Mouse (Mus musculus) intestine, embryonic 16.5 days (tissue): ENCODE measurements around the gene Slc35g3. TPM values are rescaled to one million over a fixed set of nuclear protein-coding genes. Genes with fewer than 3 reads are reported as not detected.
"Not testable (repeated sequence)": the region's sequence is repeated elsewhere in the genome, so short reads cannot be mapped to it uniquely, and the experiment has no call there.

Source experiments
- ATAC-seq: fragments of 200-750 bp; cut with Nextera tagmentation; 2 replicates; pipeline ENCODE4 v1.8.0; 2017; ENCODE audit warnings: moderate TSS enrichment, moderate library complexity
- H3K27ac ChIP-seq: fragments of 300-500 bp; sonication (generic); 2 replicates; pipeline ENCODE4 v1.5.1; 2014; ENCODE audit warnings: mild to moderate bottlenecking, low read length
- H3K27me3 ChIP-seq: fragments of 300-500 bp; sonication (generic); replicated peaks from 2 replicates; pipeline ENCODE4 v1.6.1; 2014; ENCODE audit warnings: low read length, control low read depth, mixed read lengths; ENCODE audit not compliant: control insufficient read depth, insufficient read depth
- H3K36me3 ChIP-seq: fragments of 300-500 bp; sonication (generic); 2 replicates; pipeline ENCODE4 v1.6.1; 2014; ENCODE audit warnings: low read length, control low read depth; ENCODE audit not compliant: control insufficient read depth, insufficient read depth
- H3K4me1 ChIP-seq: fragments of 300-500 bp; sonication (generic); 2 replicates; pipeline ENCODE4 v1.6.1; 2014; ENCODE audit warnings: low read length, control low read depth, mixed read lengths; ENCODE audit not compliant: control insufficient read depth, insufficient read depth
- H3K4me2 ChIP-seq: fragments of 300-500 bp; sonication (generic); 2 replicates; pipeline ENCODE4 v1.6.1; 2014; ENCODE audit warnings: low read depth, low read length, control low read depth
- H3K4me3 ChIP-seq: fragments of 300-500 bp; sonication (generic); 2 replicates; pipeline ENCODE4 v1.5.1; 2014; ENCODE audit warnings: mild to moderate bottlenecking, low read length
- H3K9ac ChIP-seq: fragments of 300-500 bp; sonication (generic); 2 replicates; pipeline ENCODE4 v1.6.1; 2014; ENCODE audit warnings: low read depth, low read length
- H3K9me3 ChIP-seq: fragments of 300-500 bp; sonication (generic); 2 replicates; pipeline ENCODE4 v1.6.1; 2016; ENCODE audit warnings: low read length, control low read depth; ENCODE audit not compliant: control insufficient read depth
- WGBS: fragments of 180-500 bp; shearing (Covaris S2); extraction: QIAGEN DNeasy Blood & Tissue Kit; methylation state at CpG from one replicate; pipeline ENCODE4 v1.1.7; 2014; 5-methylcytosine and 5-hydroxymethylcytosine counted together
- polyA plus RNA-seq: library from polyadenylated mRNA; unstranded; fragments of >200 nt; fragmentation: Nextera tagmentation; extraction: Ambion mirVana; gene quantifications from 2 replicates; pipeline ENCODE4 v1.2.1, GENCODE M21; 2015

The Slc35g3 gene
- polyA plus RNA-seq, 1 experiment from 2014 or later, result 0.16 TPM

DNA sequence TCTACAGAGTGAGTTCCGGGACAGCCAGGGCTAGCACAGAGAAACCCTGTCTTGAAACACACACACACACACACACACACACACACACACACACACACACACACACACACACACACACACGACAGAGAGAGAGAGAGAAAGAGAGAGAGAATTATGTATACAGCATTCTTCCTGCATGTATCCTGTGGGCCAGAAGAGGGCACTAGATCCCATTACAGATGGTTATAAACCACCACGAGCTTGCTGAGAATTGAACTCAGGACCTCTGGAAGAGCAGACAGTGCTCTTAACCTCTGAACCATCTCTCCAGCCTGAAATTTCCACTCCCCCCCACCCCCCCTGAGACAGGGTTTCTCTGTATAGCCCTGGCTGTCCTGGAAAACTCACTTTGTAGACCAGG is 30.4 kb downstream of the Slc35g3 start:
- H3K27ac ChIP-seq, ATAC-seq, H3K4me3 ChIP-seq, H3K4me2 ChIP-seq, H3K9ac ChIP-seq, H3K4me1 ChIP-seq, H3K9me3 ChIP-seq, H3K27me3 ChIP-seq: not testable (repeated sequence)
- 80% methylated on average over 2 of the region's 3 CpGs for WGBS
- peaks cover 18% of the 10 kb centered on the region for H3K36me3 ChIP-seq

DNA sequence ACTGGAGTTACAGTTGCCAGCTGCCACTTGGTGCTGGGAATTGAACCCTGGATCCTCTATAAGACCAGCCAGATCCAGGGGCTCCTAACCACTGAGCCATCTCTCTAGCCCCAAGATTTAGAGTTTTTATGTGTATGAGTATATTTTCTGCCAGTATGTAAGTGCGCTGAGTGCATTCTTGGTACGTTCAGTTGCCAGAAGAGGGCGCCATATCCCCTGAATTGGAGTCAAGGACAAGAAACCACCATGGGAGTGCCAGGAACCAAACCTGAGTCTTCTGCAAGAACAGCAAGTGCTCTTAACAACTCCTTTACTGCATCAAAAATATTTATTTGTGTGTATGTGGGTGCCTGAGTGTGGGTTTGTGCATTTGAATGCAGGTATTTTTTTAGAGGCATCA is 32.7 kb downstream of the Slc35g3 start:
- H3K27me3 ChIP-seq, result no peaks in the 10 kb centered on the region
- no peaks in the 10 kb centered on the region for H3K9me3 ChIP-seq
- WGBS, result 27% methylated on average over 3 of the region's 3 CpGs
- H3K4me1 ChIP-seq, result no peaks in the 10 kb centered on the region
- no peaks in the 10 kb centered on the region for H3K36me3 ChIP-seq
- ATAC-seq, result no peak
- H3K9ac ChIP-seq, result no peak overlapping the region
- H3K4me2 ChIP-seq, result no peak overlapping the region
- H3K4me3 ChIP-seq, result no peak overlapping the region
- H3K27ac ChIP-seq, result no peak overlapping the region

DNA sequence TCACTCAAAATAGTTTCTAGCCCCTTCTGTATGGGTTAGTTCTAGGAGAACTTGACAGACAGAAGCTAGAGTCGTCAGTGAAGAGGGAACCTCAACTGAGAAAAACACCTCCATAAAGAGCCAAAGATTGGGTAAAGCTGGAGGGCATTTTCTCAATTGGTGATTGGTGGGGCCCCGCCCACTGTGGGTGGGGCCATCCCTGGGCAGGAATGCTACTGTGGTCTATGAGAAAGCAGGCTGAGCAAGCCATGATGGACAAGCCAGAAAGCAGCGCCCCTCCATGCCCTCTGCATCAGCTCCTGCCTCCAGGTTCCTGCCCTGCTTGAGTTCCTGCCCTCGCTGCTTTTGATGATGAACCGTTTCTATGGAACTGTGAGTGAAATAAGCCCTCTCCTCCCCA is 35.8 kb downstream of the Slc35g3 start:
- 33% methylated on average over 5 of the region's 5 CpGs for WGBS
- no peaks in the 10 kb centered on the region for H3K4me1 ChIP-seq
- H3K27me3 ChIP-seq, result no peaks in the 10 kb centered on the region
- no peaks in the 10 kb centered on the region for H3K36me3 ChIP-seq
- no peak for ATAC-seq
- no peak overlapping the region for H3K4me2 ChIP-seq
- H3K9ac ChIP-seq, result no peak overlapping the region
- H3K9me3 ChIP-seq, result no peaks in the 10 kb centered on the region
- H3K4me3 ChIP-seq, result no peak overlapping the region
- H3K27ac ChIP-seq, result no peak overlapping the region

DNA sequence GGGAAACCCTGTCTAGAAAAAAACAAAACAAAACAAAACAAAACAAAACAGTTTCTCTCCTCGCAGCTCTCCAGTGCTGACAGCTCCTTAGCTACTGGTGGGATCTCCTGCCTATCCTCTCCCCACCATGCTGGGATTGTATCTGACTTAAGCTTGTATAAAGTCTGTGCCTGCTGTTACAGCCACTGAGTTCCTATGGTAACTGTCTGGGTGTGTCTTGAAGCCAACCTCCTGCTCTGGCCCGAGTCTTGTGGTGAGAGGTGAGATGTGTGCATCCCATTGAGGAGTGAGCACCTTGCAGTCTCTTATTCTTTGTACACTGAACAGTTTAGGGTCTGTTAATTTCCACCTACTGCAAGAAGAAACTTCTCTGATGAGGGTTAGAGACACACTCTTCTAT is 38.7 kb downstream of the Slc35g3 start:
- 45% methylated on average over 2 of the region's 2 CpGs for WGBS
- Histone ChIP-seq H3K9ac (no peak overlapping the region), H3K9me3 (no peaks in the 10 kb centered on the region), H3K36me3 (no peaks in the 10 kb centered on the region), H3K27me3 (no peaks in the 10 kb centered on the region), H3K4me2 (no peak overlapping the region), H3K4me3 (no peak overlapping the region), H3K4me1 (no peaks in the 10 kb centered on the region), H3K27ac (no peak overlapping the region)
- no peak for ATAC-seq

DNA sequence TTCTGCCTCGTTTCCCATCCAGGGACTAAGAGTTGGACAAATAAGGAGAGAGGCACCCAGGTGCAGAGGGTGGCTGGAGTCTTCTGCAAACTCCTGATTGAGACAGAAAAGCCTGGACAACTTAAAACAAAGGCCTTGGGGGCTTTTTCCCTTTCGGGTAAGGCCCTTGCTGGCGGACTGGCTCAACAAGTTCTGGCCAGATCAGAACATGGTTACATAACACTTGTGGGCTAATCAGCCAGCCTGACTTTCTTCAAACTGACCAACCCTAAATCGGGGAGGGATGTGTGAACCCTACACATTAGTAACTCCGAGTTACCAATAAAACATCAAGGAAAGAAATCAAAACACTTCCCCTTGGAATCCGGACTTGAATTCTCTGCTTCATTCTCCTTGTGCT is 40.9 kb downstream of the Slc35g3 start:
- H3K9ac ChIP-seq, result no peak overlapping the region
- H3K4me2 ChIP-seq, result no peak overlapping the region
- no peak overlapping the region for H3K27ac ChIP-seq
- H3K9me3 ChIP-seq, result no peaks in the 10 kb centered on the region
- H3K4me1 ChIP-seq, result peaks cover 4% of the 10 kb centered on the region
- H3K27me3 ChIP-seq, result no peaks in the 10 kb centered on the region
- WGBS, result 60% methylated on average over 6 of the region's 6 CpGs
- ATAC-seq, result no peak
- H3K36me3 ChIP-seq, result no peaks in the 10 kb centered on the region
- H3K4me3 ChIP-seq, result no peak overlapping the region

DNA sequence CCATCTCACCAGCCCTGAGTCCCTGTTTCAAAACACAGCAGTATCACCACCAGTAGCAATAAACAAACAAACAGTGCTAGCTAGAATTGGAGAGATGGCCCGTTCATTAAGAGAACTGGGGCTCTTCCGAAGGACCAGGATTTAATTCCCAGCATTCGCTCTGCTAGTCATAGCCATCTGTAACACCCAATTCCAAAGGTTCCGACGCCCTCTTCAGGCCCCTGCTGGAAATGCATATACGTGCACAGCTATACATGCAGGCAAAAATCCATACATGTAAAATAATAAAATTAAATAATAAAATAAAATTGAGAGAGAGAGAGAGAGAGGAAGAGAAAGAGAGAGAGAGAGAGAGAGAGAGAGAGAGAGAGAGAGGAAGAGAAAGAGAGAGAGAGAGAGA is 42.3 kb downstream of the Slc35g3 start:
- WGBS, result 67% methylated on average over 6 of the region's 6 CpGs
- no peak for ATAC-seq
- no peaks in the 10 kb centered on the region for H3K36me3 ChIP-seq
- H3K9ac ChIP-seq, result no peak overlapping the region
- H3K27ac ChIP-seq, result no peak overlapping the region
- H3K4me2 ChIP-seq, result no peak overlapping the region
- no peak overlapping the region for H3K4me3 ChIP-seq
- H3K4me1 ChIP-seq, result peaks cover 5% of the 10 kb centered on the region
- H3K9me3 ChIP-seq, result no peaks in the 10 kb centered on the region
- H3K27me3 ChIP-seq, result no peaks in the 10 kb centered on the region

DNA sequence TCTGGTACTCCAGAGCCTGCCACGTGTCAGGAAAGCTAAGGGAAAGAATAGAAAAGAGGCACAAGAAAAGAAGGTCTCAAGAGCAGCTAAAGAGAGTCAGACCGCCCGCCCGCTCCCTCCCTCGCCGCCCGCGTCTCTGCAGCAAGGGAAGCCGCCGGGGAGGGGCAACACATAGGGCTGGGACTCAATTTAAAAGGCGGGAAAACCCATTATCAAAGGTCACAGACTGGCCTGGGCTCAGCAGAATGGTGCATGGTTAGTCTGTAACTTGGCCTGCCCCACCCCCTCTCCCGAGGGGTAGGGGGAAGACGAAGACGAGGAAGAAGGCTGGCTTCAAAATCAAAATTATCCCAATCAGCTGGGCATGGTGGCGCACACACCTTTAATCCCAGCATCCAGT is 43.1 kb downstream of the Slc35g3 start:
- no peak overlapping the region for H3K27ac ChIP-seq
- H3K4me3 ChIP-seq, result no peak overlapping the region
- H3K4me2 ChIP-seq, result 0 out of 2 replicates have a peak overlapping the region, but pooled peaks have one; percentile 0
- H3K9ac ChIP-seq, result no peak overlapping the region
- ATAC-seq, result peak; percentile 75; the same call in 1 of the 2 replicates
- H3K27me3 ChIP-seq, result no peaks in the 10 kb centered on the region
- no peaks in the 10 kb centered on the region for H3K9me3 ChIP-seq
- peaks cover 5% of the 10 kb centered on the region for H3K4me1 ChIP-seq
- WGBS, result 31% methylated on average over 15 of the region's 15 CpGs
- H3K36me3 ChIP-seq, result no peaks in the 10 kb centered on the region

DNA sequence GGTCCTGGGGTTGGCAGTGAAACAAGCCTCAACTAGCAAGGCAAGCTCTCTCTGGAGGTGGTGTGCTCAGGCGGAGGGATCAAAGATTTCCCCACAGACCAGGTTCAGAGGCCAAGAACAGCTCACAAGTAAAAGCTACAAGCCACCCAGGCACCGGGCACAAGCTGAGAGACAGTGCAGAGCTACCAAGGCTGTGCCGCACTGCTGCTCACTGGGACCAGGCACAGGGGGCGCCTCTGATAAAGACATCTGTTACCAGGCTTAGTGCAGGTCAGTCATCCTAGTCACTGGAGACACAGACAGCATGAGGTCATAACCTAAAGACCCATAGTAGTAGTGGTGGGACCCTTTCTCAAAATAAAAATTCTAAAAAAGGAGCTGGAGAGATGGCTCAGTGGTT is 44.8 kb downstream of the Slc35g3 start:
- Histone ChIP-seq H3K4me1 (peaks cover 5% of the 10 kb centered on the region), H3K4me2 (no peak overlapping the region), H3K27me3 (no peaks in the 10 kb centered on the region), H3K9ac (no peak overlapping the region), H3K27ac (no peak overlapping the region), H3K4me3 (no peak overlapping the region), H3K9me3 (no peaks in the 10 kb centered on the region), H3K36me3 (no peaks in the 10 kb centered on the region)
- ATAC-seq, result no peak
- WGBS, result 80% methylated on average over 4 of the region's 4 CpGs

DNA sequence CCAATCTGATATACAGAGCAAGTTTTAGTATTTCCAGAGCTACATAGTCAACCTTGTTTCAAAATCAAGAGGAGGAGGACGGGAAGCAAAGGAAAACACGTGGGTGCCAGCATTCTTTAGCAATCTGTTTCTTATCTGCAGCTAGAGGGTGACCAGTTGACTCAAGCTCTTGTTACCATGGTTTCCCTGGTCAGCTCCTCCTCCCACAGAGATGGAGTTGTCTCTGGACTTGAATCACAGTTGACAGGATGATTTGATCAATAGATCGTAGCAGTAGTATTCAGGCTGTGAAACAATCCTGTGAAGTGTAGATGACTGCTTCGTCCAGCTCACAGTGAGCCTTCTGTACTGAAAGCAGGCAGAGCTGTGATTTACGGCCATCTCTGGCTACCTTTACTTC is 45.8 kb downstream of the Slc35g3 start:
- 11% methylated on average over 5 of the region's 5 CpGs for WGBS
- no peaks in the 10 kb centered on the region for H3K27me3 ChIP-seq
- no peaks in the 10 kb centered on the region for H3K9me3 ChIP-seq

DNA sequence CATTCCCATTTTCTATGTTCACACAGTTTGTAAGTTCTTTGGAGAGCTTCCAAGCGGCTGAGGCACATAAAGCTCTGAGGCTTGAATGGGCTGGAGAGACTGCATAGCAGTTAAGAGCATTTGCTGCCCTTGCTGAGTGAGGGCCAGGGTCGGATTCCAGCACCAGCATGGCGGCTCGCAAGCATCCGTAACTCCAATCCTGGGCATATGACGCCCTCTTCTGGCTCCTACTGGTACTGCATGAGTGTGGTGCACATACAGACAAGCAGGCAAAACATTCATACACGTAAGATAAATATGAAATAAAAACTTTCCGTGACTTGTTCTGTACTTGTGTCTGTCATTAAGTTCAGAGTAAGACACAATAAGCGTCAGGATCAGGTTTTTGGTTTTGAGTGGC is 46.3 kb downstream of the Slc35g3 start:
- WGBS, result 55% methylated on average over 9 of the region's 9 CpGs
- Histone ChIP-seq H3K4me3 (no peak overlapping the region), H3K4me2 (no peak overlapping the region), H3K27me3 (no peaks in the 10 kb centered on the region), H3K9ac (no peak overlapping the region), H3K9me3 (no peaks in the 10 kb centered on the region), H3K36me3 (no peaks in the 10 kb centered on the region), H3K27ac (no peak overlapping the region), H3K4me1 (peaks cover 5% of the 10 kb centered on the region)
- ATAC-seq, result no peak

More for the DNA sequence above, 45.8 kb downstream of the Slc35g3 start:
- Histone ChIP-seq H3K9ac (no peak overlapping the region), H3K4me1 (peaks cover 5% of the 10 kb centered on the region), H3K4me2 (no peak overlapping the region), H3K27ac (no peak overlapping the region), H3K36me3 (no peaks in the 10 kb centered on the region), H3K4me3 (no peak overlapping the region)
- ATAC-seq, result peak; percentile 64
